Mouse (Mus musculus): ENCODE data around the gene Atp9a. TPM values are rescaled to one million over a fixed set of nuclear protein-coding genes. Genes with fewer than 3 reads are reported as not detected.
"Not testable (repeated sequence)": the region's sequence is repeated elsewhere in the genome, so short reads cannot be mapped to it uniquely, and the experiment has no call there.

The Atp9a gene
- polyA plus RNA-seq, 1 experiment from 2014 or later = 13.8 TPM

- WGBS = under 1% methylated on average over 64 of the region's 65 CpGs
- peak overlapping the region; percentile 61 for H3K4me3 ChIP-seq
- peaks cover 78% of the 10 kb centered on the region for H3K27me3 ChIP-seq
- H3K9me3 ChIP-seq (replicated peaks) = no peaks in the 10 kb centered on the region
- ATAC-seq (replicated peaks; ENCODE audit: insufficient number of reproducible peaks, insufficient read depth, low FRiP score, low read depth) = peak; percentile 25; the same call in 1 of the 2 replicates
- peak overlapping the region; percentile 90 for H3K4me2 ChIP-seq
- no peaks in the 10 kb centered on the region for H3K36me3 ChIP-seq
- peak overlapping the region; percentile 72 for H3K27ac ChIP-seq
- H3K4me1 ChIP-seq (replicated peaks) = peaks cover 29% of the 10 kb centered on the region
- H3K9ac ChIP-seq = peak overlapping the region; percentile 61
Observed at GRCm38 (mm10) chr2:168765696-168766537, 23.7 kb upstream of the Atp9a start.

GRCm38 (mm10) chr2:168765065-168765681 lies 23.0 kb upstream of the Atp9a start:
- H3K36me3 ChIP-seq = no peaks in the 10 kb centered on the region
- H3K27ac ChIP-seq = peak overlapping the region; percentile 72
- ATAC-seq (replicated peaks; ENCODE audit: insufficient number of reproducible peaks, insufficient read depth, low FRiP score, low read depth) = peak; percentile 63
- peak overlapping the region; percentile 61 for H3K9ac ChIP-seq
- H3K27me3 ChIP-seq = peaks cover 78% of the 10 kb centered on the region
- peak overlapping the region; percentile 90 for H3K4me2 ChIP-seq
- peak overlapping the region; percentile 61 for H3K4me3 ChIP-seq
- peaks cover 29% of the 10 kb centered on the region for H3K4me1 ChIP-seq (replicated peaks)
- WGBS = under 1% methylated on average over 32 of the region's 32 CpGs
- no peaks in the 10 kb centered on the region for H3K9me3 ChIP-seq (replicated peaks)

- no peak for ATAC-seq (replicated peaks; ENCODE audit: insufficient number of reproducible peaks, insufficient read depth, low FRiP score, low read depth)
- Histone ChIP-seq H3K9ac (no peak overlapping the region), H3K4me2 (no peak overlapping the region), H3K9me3 (replicated peaks) (no peaks in the 10 kb centered on the region), H3K4me1 (replicated peaks) (peaks cover 29% of the 10 kb centered on the region), H3K27ac (no peak overlapping the region), H3K27me3 (peaks cover 73% of the 10 kb centered on the region), H3K36me3 (no peaks in the 10 kb centered on the region), H3K4me3 (no peak overlapping the region)
- 33% methylated on average over 9 of the region's 9 CpGs for WGBS
Observed at GRCm38 (mm10) chr2:168764460-168764867, 22.3 kb upstream of the Atp9a start.

GRCm38 (mm10) chr2:168763785-168764184 lies 21.6 kb upstream of the Atp9a start:
- no peak overlapping the region for H3K27ac ChIP-seq
- H3K4me3 ChIP-seq = no peak overlapping the region
- H3K27me3 ChIP-seq = peaks cover 69% of the 10 kb centered on the region
- H3K4me2 ChIP-seq = no peak overlapping the region
- no peak overlapping the region for H3K9ac ChIP-seq
- 30% methylated on average over 7 of the region's 7 CpGs for WGBS
- no peak for ATAC-seq (replicated peaks; ENCODE audit: insufficient number of reproducible peaks, insufficient read depth, low FRiP score, low read depth)
- H3K9me3 ChIP-seq (replicated peaks) = no peaks in the 10 kb centered on the region
- peaks cover 29% of the 10 kb centered on the region for H3K4me1 ChIP-seq (replicated peaks)
- H3K36me3 ChIP-seq = no peaks in the 10 kb centered on the region

- no peak overlapping the region for H3K4me2 ChIP-seq
- no peaks in the 10 kb centered on the region for H3K9me3 ChIP-seq (replicated peaks)
- no peak for ATAC-seq (replicated peaks; ENCODE audit: insufficient number of reproducible peaks, insufficient read depth, low FRiP score, low read depth)
- no peak overlapping the region for H3K27ac ChIP-seq
- WGBS = 13% methylated on average over 12 of the region's 12 CpGs
- H3K27me3 ChIP-seq = peaks cover 55% of the 10 kb centered on the region
- no peak overlapping the region for H3K4me3 ChIP-seq
- H3K36me3 ChIP-seq = no peaks in the 10 kb centered on the region
- H3K4me1 ChIP-seq (replicated peaks) = peaks cover 28% of the 10 kb centered on the region
- no peak overlapping the region for H3K9ac ChIP-seq
Observed at GRCm38 (mm10) chr2:168762411-168762815, 20.2 kb upstream of the Atp9a start.

GRCm38 (mm10) chr2:168761954-168762353 lies 19.7 kb upstream of the Atp9a start:
- Histone ChIP-seq H3K9me3 (replicated peaks) (no peaks in the 10 kb centered on the region), H3K4me2 (no peak overlapping the region), H3K9ac (no peak overlapping the region), H3K4me1 (replicated peaks) (peaks cover 23% of the 10 kb centered on the region), H3K27ac (no peak overlapping the region), H3K36me3 (no peaks in the 10 kb centered on the region), H3K27me3 (peaks cover 50% of the 10 kb centered on the region), H3K4me3 (no peak overlapping the region)
- 30% methylated on average over 4 of the region's 4 CpGs for WGBS
- no peak for ATAC-seq (replicated peaks; ENCODE audit: insufficient number of reproducible peaks, insufficient read depth, low FRiP score, low read depth)

- Histone ChIP-seq H3K4me2 (no peak overlapping the region), H3K27me3 (peaks cover 42% of the 10 kb centered on the region), H3K9me3 (replicated peaks) (no peaks in the 10 kb centered on the region), H3K27ac (no peak overlapping the region), H3K36me3 (no peaks in the 10 kb centered on the region), H3K4me3 (no peak overlapping the region), H3K4me1 (replicated peaks) (peaks cover 15% of the 10 kb centered on the region), H3K9ac (no peak overlapping the region)
- WGBS = 76% methylated on average over 9 of the region's 9 CpGs
- ATAC-seq (replicated peaks; ENCODE audit: insufficient number of reproducible peaks, insufficient read depth, low FRiP score, low read depth) = no peak
Observed at GRCm38 (mm10) chr2:168761141-168761540, 18.9 kb upstream of the Atp9a start.

GRCm38 (mm10) chr2:168744406-168744805 lies 2.2 kb upstream of the Atp9a start:
- H3K36me3 ChIP-seq; H3K4me2 ChIP-seq; H3K9ac ChIP-seq; ATAC-seq (replicated peaks; ENCODE audit: insufficient number of reproducible peaks, insufficient read depth, low FRiP score, low read depth); H3K27me3 ChIP-seq; H3K27ac ChIP-seq; H3K4me3 ChIP-seq; H3K9me3 ChIP-seq (replicated peaks): not testable (repeated sequence)
- peaks cover 14% of the 10 kb centered on the region; the same call in 1 of the 2 replicates for H3K4me1 ChIP-seq (replicated peaks)
- 87% methylated on average over 10 of the region's 10 CpGs for WGBS

GRCm38 (mm10) chr2:168742649-168743048 lies 440 bp upstream of the Atp9a start:
- no peaks in the 10 kb centered on the region for H3K36me3 ChIP-seq
- H3K4me1 ChIP-seq (replicated peaks) = peaks cover 14% of the 10 kb centered on the region; the same call in 1 of the 2 replicates
- H3K9ac ChIP-seq = no peak overlapping the region
- WGBS = 14% methylated on average over 7 of the region's 7 CpGs
- no peak for ATAC-seq (replicated peaks; ENCODE audit: insufficient number of reproducible peaks, insufficient read depth, low FRiP score, low read depth)
- H3K4me2 ChIP-seq = peak overlapping the region; percentile 94
- H3K4me3 ChIP-seq = peak overlapping the region; percentile 72
- no peaks in the 10 kb centered on the region for H3K9me3 ChIP-seq (replicated peaks)
- H3K27ac ChIP-seq = no peak overlapping the region
- 0 out of 2 replicates have a peak, but pooled peaks cover 5% of the 10 kb centered on the region for H3K27me3 ChIP-seq

- peak; percentile 73 for ATAC-seq (replicated peaks; ENCODE audit: insufficient number of reproducible peaks, insufficient read depth, low FRiP score, low read depth)
- Histone ChIP-seq H3K27me3 (0 out of 2 replicates have a peak, but pooled peaks cover 5% of the 10 kb centered on the region), H3K36me3 (no peaks in the 10 kb centered on the region), H3K4me1 (replicated peaks) (peaks cover 14% of the 10 kb centered on the region; the same call in 1 of the 2 replicates), H3K9ac (peak overlapping the region; percentile 83), H3K4me2 (peak overlapping the region; percentile 94), H3K27ac (peak overlapping the region; percentile 72), H3K4me3 (peak overlapping the region; percentile 72), H3K9me3 (replicated peaks) (no peaks in the 10 kb centered on the region)
- 2% methylated on average over 37 of the region's 108 CpGs for WGBS
Observed at GRCm38 (mm10) chr2:168741273-168742058, 743 bp downstream of the Atp9a start.

GRCm38 (mm10) chr2:168740496-168740895 lies 1.7 kb downstream of the Atp9a start:
- Histone ChIP-seq H3K9me3 (replicated peaks) (no peaks in the 10 kb centered on the region), H3K9ac (no peak overlapping the region), H3K27me3 (0 out of 2 replicates have a peak, but pooled peaks cover 5% of the 10 kb centered on the region), H3K4me3 (peak overlapping the region; percentile 72), H3K4me2 (peak overlapping the region; percentile 94; the same call in 1 of the 2 replicates), H3K27ac (no peak overlapping the region), H3K36me3 (no peaks in the 10 kb centered on the region), H3K4me1 (replicated peaks) (peaks cover 14% of the 10 kb centered on the region; the same call in 1 of the 2 replicates)
- no peak for ATAC-seq (replicated peaks; ENCODE audit: insufficient number of reproducible peaks, insufficient read depth, low FRiP score, low read depth)
- WGBS = 85% methylated on average over 10 of the region's 10 CpGs

Measured in heart, embryonic 15.5 days (tissue).